8 mouse cellular contexts compared by ENCODE assay signal in genomic region chr8:70754871-70755660, GRCm38 (mm10). TPM values are rescaled to one million over a fixed set of nuclear protein-coding genes. Genes with fewer than 3 reads are reported as not detected.
DNase-seq lines count a peak whose midpoint lies in the region; ATAC-seq and TF ChIP-seq lines count a peak whose summit lies in the region.

No protein-coding gene starts in this region.

- peak overlapping the region; percentile 67 for H3K4me3 ChIP-seq in spleen, adult 2 months (ENCODE audit: extremely low read depth, insufficient read depth, insufficient read length)
- peak overlapping the region; percentile 74 for H3K4me3 ChIP-seq in forebrain, embryonic 15.5 days
- peak overlapping the region; percentile 79 for H3K4me3 ChIP-seq in intestine, embryonic 16.5 days (ENCODE audit: low read length)
- peak overlapping the region; percentile 76 for H3K4me3 ChIP-seq in limb, embryonic 13.5 days
- H3K4me3 ChIP-seq in myocyte, result peak overlapping the region; percentile 28

- H3K27me3 ChIP-seq in spleen, adult 2 months (ENCODE audit: control insufficient read depth, insufficient read depth, low read length), result no peaks in the 10 kb centered on the region
- no peaks in the 10 kb centered on the region for H3K27me3 ChIP-seq in forebrain, embryonic 15.5 days
- no peaks in the 10 kb centered on the region for H3K27me3 ChIP-seq in intestine, embryonic 16.5 days (replicated peaks; ENCODE audit: control insufficient read depth, insufficient read depth, low read length)
- no peaks in the 10 kb centered on the region; the same call in 1 of the 2 replicates for H3K27me3 ChIP-seq in limb, embryonic 13.5 days
- no peaks in the 10 kb centered on the region for H3K27me3 ChIP-seq in myocyte (ENCODE audit: control insufficient read depth, insufficient read depth, insufficient read length)

- peak overlapping the region; percentile 42 for H3K27ac ChIP-seq in spleen, adult 2 months (ENCODE audit: insufficient read depth, low read length)
- H3K27ac ChIP-seq in forebrain, embryonic 15.5 days (replicated peaks), result peak overlapping the region; percentile 89
- H3K27ac ChIP-seq in intestine, embryonic 16.5 days (ENCODE audit: low read length), result peak overlapping the region; percentile 65
- H3K27ac ChIP-seq in limb, embryonic 13.5 days, result peak overlapping the region; percentile 77

- TF ChIP-seq CTCF in spleen, adult 2 months (IDR thresholded peaks at IDR 0.05; ENCODE audit: extremely low read depth, insufficient read depth, insufficient read length, insufficient replicate concordance), result no peak

- H3ac ChIP-seq in myocyte (ENCODE audit: control insufficient read depth, insufficient read length), result peak overlapping the region; percentile 10

- no peak for TF ChIP-seq POLR2A in spleen, adult 2 months (IDR thresholded peaks at IDR 0.05; ENCODE audit: low read depth, low read length)
- TF ChIP-seq POLR2A in myocyte (IDR thresholded peaks at IDR 0.05; ENCODE audit: insufficient read length, low read depth), result peak; percentile 37

- peak in 1 of 2 experiments; percentile 49 for DNase-seq in spleen, adult 2 months (ENCODE audit: low read depth in 1 of 2, low spot score in 2 of 2)
- no peak for DNase-seq in spleen, adult 12 weeks (ENCODE audit: low spot score)
- DNase-seq in brain, embryonic 18.5 days (ENCODE audit: low read depth, low spot score), result peak; percentile 57

- H3K4me2 ChIP-seq in forebrain, embryonic 15.5 days (replicated peaks), result peak overlapping the region; percentile 89
- H3K4me2 ChIP-seq in intestine, embryonic 16.5 days (ENCODE audit: low read depth, low read length), result peak overlapping the region; percentile 98
- peak overlapping the region; percentile 96 for H3K4me2 ChIP-seq in limb, embryonic 13.5 days (replicated peaks)
- H3K4me2 ChIP-seq in myocyte (ENCODE audit: low read depth), result peak overlapping the region; percentile 89

- 9% methylated on average over 50 of the region's 50 CpGs for WGBS in spleen, adult 2 months
- 13% methylated on average over 50 of the region's 50 CpGs for WGBS in forebrain, embryonic 15.5 days
- 11% methylated on average over 50 of the region's 50 CpGs for WGBS in intestine, embryonic 16.5 days
- WGBS in limb, embryonic 13.5 days, result 15% methylated on average over 50 of the region's 50 CpGs

- H3K79me2 ChIP-seq in myocyte (ENCODE audit: control insufficient read depth, insufficient read depth), result no peaks in the 10 kb centered on the region

- no peaks in the 10 kb centered on the region for H3K9me3 ChIP-seq in forebrain, embryonic 15.5 days
- no peaks in the 10 kb centered on the region for H3K9me3 ChIP-seq in intestine, embryonic 16.5 days (ENCODE audit: control insufficient read depth, low read length)
- no peaks in the 10 kb centered on the region for H3K9me3 ChIP-seq in limb, embryonic 13.5 days

- peaks cover 19% of the 10 kb centered on the region for H3K4me1 ChIP-seq in spleen, adult 2 months (ENCODE audit: control insufficient read depth, insufficient read depth, insufficient read length)
- H3K4me1 ChIP-seq in forebrain, embryonic 15.5 days, result peaks cover 53% of the 10 kb centered on the region
- peaks cover 38% of the 10 kb centered on the region for H3K4me1 ChIP-seq in intestine, embryonic 16.5 days (ENCODE audit: control insufficient read depth, insufficient read depth, low read length)
- H3K4me1 ChIP-seq in limb, embryonic 13.5 days, result peaks cover 44% of the 10 kb centered on the region

- ATAC-seq in forebrain, embryonic 15.5 days (replicated peaks), result peak; percentile 39
- ATAC-seq in intestine, embryonic 16.5 days, result peak; percentile 31
- peak; percentile 39 for ATAC-seq in limb, embryonic 13.5 days (ENCODE audit: low FRiP score, low read depth)
- ATAC-seq in granulocyte monocyte progenitor cell, adult 5-6 weeks (replicated peaks; ENCODE audit: poor library complexity, severe bottlenecking), result no peak

- H3K9ac ChIP-seq in forebrain, embryonic 15.5 days (replicated peaks), result peak overlapping the region; percentile 90
- peak overlapping the region; percentile 91 for H3K9ac ChIP-seq in intestine, embryonic 16.5 days (ENCODE audit: low read depth, low read length)
- peak overlapping the region; percentile 86 for H3K9ac ChIP-seq in limb, embryonic 13.5 days

- H3K36me3 ChIP-seq in spleen, adult 2 months (ENCODE audit: control insufficient read depth, insufficient read depth, low read length), result peaks cover 5% of the 10 kb centered on the region; the same call in 1 of the 2 replicates
- peaks cover 23% of the 10 kb centered on the region for H3K36me3 ChIP-seq in forebrain, embryonic 15.5 days
- H3K36me3 ChIP-seq in intestine, embryonic 16.5 days (ENCODE audit: control insufficient read depth, insufficient read depth, low read length), result peaks cover 4% of the 10 kb centered on the region; the same call in 1 of the 2 replicates
- H3K36me3 ChIP-seq in limb, embryonic 13.5 days, result peaks cover 29% of the 10 kb centered on the region
- no peaks in the 10 kb centered on the region for H3K36me3 ChIP-seq in myocyte (ENCODE audit: control insufficient read depth, insufficient read depth)

TF ChIP-seq in myocyte, 11 proteins besides CTCF, POLR2A, EP300 and RAD21:
- TF ChIP-seq MYOG (IDR thresholded peaks at IDR 0.05; ENCODE audit: control insufficient read depth in 1 of 3, insufficient read depth in 1 of 3, insufficient read length in 2 of 3, low read depth in 2 of 3) (peak in 1 of 3 experiments; percentile 44), CEBPB (IDR thresholded peaks at IDR 0.05; ENCODE audit: insufficient read depth, poor library complexity, severe bottlenecking) (no peak), MYOD1 (IDR thresholded peaks at IDR 0.05; ENCODE audit: control insufficient read depth in 1 of 3, insufficient read length in 2 of 3, low read depth in 2 of 3) (peak in 1 of 3 experiments; percentile 6), POLR2AphosphoS2 (IDR thresholded peaks at IDR 0.05; ENCODE audit: insufficient read length, low read depth) (peak; percentile 90)

RNA-seq across cellular contexts. Expression of gene Rab3a, which starts 0.6 kb away (rescaled TPM):
- 12.1 and 17.7 TPM in 2 replicates for polyA plus RNA-seq in spleen, adult 2 months (2012; rRNA removed)
- polyA plus RNA-seq in forebrain, embryonic 15.5 days (2015; fragmentation: Nextera tagmentation; extraction: Ambion mirVana), result 319 and 328 TPM in 2 replicates
- polyA plus RNA-seq in intestine, embryonic 16.5 days (2015; fragmentation: Nextera tagmentation; extraction: Ambion mirVana), result 24.9 and 25.6 TPM in 2 replicates
- 18.0 and 19.6 TPM in 2 replicates for polyA plus RNA-seq in limb, embryonic 13.5 days (2015; fragmentation: Nextera tagmentation; extraction: Ambion mirVana)
- polyA plus RNA-seq in myocyte (2012; fragmentation: generic; extraction: Trizol), result 34.9 TPM
- total RNA-seq in granulocyte monocyte progenitor cell, adult 5-6 weeks (2014; fragmentation: Nextera tagmentation), result 5.5 and 10.8 TPM in 2 replicates
- 0.34 and 1.6 TPM in 2 replicates for total RNA-seq in granulocyte monocyte progenitor cell, adult 5-6 weeks (2017)

RNA-seq across cellular contexts. Expression of gene Mpv17l2, which starts 5.7 kb away (rescaled TPM):
- polyA plus RNA-seq in spleen, adult 2 months (2012; rRNA removed), result 37.3 and 69.8 TPM in 2 replicates
- 51.5 and 57.7 TPM in 2 replicates for polyA plus RNA-seq in forebrain, embryonic 15.5 days (2015; fragmentation: Nextera tagmentation; extraction: Ambion mirVana)
- 78.6 and 79.8 TPM in 2 replicates for polyA plus RNA-seq in intestine, embryonic 16.5 days (2015; fragmentation: Nextera tagmentation; extraction: Ambion mirVana)
- 29.2 and 36.6 TPM in 2 replicates for polyA plus RNA-seq in limb, embryonic 13.5 days (2015; fragmentation: Nextera tagmentation; extraction: Ambion mirVana)
- 73.0 TPM for polyA plus RNA-seq in myocyte (2012; fragmentation: generic; extraction: Trizol)
- 28.6 and 41.1 TPM in 2 replicates for total RNA-seq in granulocyte monocyte progenitor cell, adult 5-6 weeks (2014; fragmentation: Nextera tagmentation)
- total RNA-seq in granulocyte monocyte progenitor cell, adult 5-6 weeks (2017), result 9.0 and 9.3 TPM in 2 replicates

RNA-seq across cellular contexts. Expression of gene Pik3r2, which starts 21.4 kb away (rescaled TPM):
- 56.3 and 90.3 TPM in 2 replicates for polyA plus RNA-seq in spleen, adult 2 months (2012; rRNA removed)
- 126 and 127 TPM in 2 replicates for polyA plus RNA-seq in forebrain, embryonic 15.5 days (2015; fragmentation: Nextera tagmentation; extraction: Ambion mirVana)
- polyA plus RNA-seq in intestine, embryonic 16.5 days (2015; fragmentation: Nextera tagmentation; extraction: Ambion mirVana), result 63.7 and 65.3 TPM in 2 replicates
- polyA plus RNA-seq in limb, embryonic 13.5 days (2015; fragmentation: Nextera tagmentation; extraction: Ambion mirVana), result 78.1 and 81.3 TPM in 2 replicates
- 130 TPM for polyA plus RNA-seq in myocyte (2012; fragmentation: generic; extraction: Trizol)
- 6.6 and 14.0 TPM in 2 replicates for total RNA-seq in granulocyte monocyte progenitor cell, adult 5-6 weeks (2014; fragmentation: Nextera tagmentation)
- total RNA-seq in granulocyte monocyte progenitor cell, adult 5-6 weeks (2017), result 12.1 and 16.6 TPM in 2 replicates

RNA-seq across cellular contexts. Expression of gene Pde4c, which starts 31.5 kb away (rescaled TPM):
- 2.8 and 3.6 TPM in 2 replicates for polyA plus RNA-seq in spleen, adult 2 months (2012; rRNA removed)
- 0.13 and 0.22 TPM in 2 replicates for polyA plus RNA-seq in forebrain, embryonic 15.5 days (2015; fragmentation: Nextera tagmentation; extraction: Ambion mirVana)
- polyA plus RNA-seq in intestine, embryonic 16.5 days (2015; fragmentation: Nextera tagmentation; extraction: Ambion mirVana), result 0.28 and 0.64 TPM in 2 replicates
- polyA plus RNA-seq in limb, embryonic 13.5 days (2015; fragmentation: Nextera tagmentation; extraction: Ambion mirVana), result 0.04 and 0.06 TPM in 2 replicates
- 0.10 TPM for polyA plus RNA-seq in myocyte (2012; fragmentation: generic; extraction: Trizol)
- not detected in 2 replicates for total RNA-seq in granulocyte monocyte progenitor cell, adult 5-6 weeks (2014; fragmentation: Nextera tagmentation)
- not detected in 2 replicates for total RNA-seq in granulocyte monocyte progenitor cell, adult 5-6 weeks (2017)

RNA-seq across cellular contexts. Expression of gene Gm3336, which starts 36.7 kb away (rescaled TPM):
- polyA plus RNA-seq in spleen, adult 2 months (2012; rRNA removed), result 0.65 and 0.92 TPM in 2 replicates
- polyA plus RNA-seq in forebrain, embryonic 15.5 days (2015; fragmentation: Nextera tagmentation; extraction: Ambion mirVana), result not detected in 2 replicates
- polyA plus RNA-seq in intestine, embryonic 16.5 days (2015; fragmentation: Nextera tagmentation; extraction: Ambion mirVana), result 3.3 and 4.1 TPM in 2 replicates
- polyA plus RNA-seq in limb, embryonic 13.5 days (2015; fragmentation: Nextera tagmentation; extraction: Ambion mirVana), result not detected in 2 replicates
- polyA plus RNA-seq in myocyte (2012; fragmentation: generic; extraction: Trizol), result 0.23 TPM
- total RNA-seq in granulocyte monocyte progenitor cell, adult 5-6 weeks (2014; fragmentation: Nextera tagmentation), result not detected in 2 replicates
- total RNA-seq in granulocyte monocyte progenitor cell, adult 5-6 weeks (2017), result not detected in 2 replicates

Comparison
In these comparisons a context has a peak if more than half of its experiments do, and no peak if none do; other contexts are left out.
1. H3K4me3 ChIP-seq: peak in every context shown above with its lines; median percentile 79 in intestine, embryonic 16.5 days; 76 in limb, embryonic 13.5 days; 74 in forebrain, embryonic 15.5 days; 67 in spleen, adult 2 months; 28 in myocyte.